Mouse (Mus musculus): Measurements from ENCODE around the gene Eri2. TPM values are rescaled to one million over a fixed set of nuclear protein-coding genes. Genes with fewer than 3 reads are reported as not detected.
"Not testable (repeated sequence)": the region's sequence is repeated elsewhere in the genome, so short reads cannot be mapped to it uniquely, and the experiment has no call there.

Gene Eri2
- polyA plus RNA-seq, 2 experiments, result 4.3 to 13.2 TPM

DNA sequence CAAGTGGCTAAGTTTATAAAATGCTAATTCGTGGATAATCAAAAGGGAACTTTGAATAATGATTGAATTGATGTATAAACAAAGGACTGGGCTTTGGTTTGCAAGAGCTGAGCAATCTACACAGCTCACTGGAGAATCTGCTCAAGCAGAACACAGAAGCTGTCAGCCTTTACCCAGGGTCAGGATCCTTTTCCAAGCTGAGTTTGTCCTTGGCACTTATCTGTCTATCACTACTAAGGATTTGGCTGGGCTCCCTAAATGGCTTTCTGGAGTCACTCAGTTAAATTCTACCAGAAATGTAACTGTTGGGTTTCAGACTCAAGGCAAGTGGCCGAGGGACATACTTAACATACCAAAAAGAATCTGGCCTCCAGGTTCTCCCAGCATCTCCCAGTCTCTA is 43.9 kb downstream of the Eri2 start:
- Histone ChIP-seq H3K4me2 (ENCODE audit: low read depth) (no peak overlapping the region), H3K9me3 (ENCODE audit: control insufficient read depth, low read length) (no peaks in the 10 kb centered on the region), H3K4me3 (ENCODE audit: insufficient read depth in 1 of 2, low read depth in 2 of 2, low read length in 2 of 2) (no peak overlapping the region), H3K9ac (replicated peaks) (no peak overlapping the region), H3K27me3 (ENCODE audit: control insufficient read depth, insufficient read depth, low read length) (no peaks in the 10 kb centered on the region), H3K27ac (no peak overlapping the region), H3K36me3 (replicated peaks; ENCODE audit: control insufficient read depth, insufficient read depth, low read depth) (no peaks in the 10 kb centered on the region), H3K4me1 (replicated peaks; ENCODE audit: control insufficient read depth in 2 of 2, insufficient read depth in 2 of 2, low read length in 1 of 2) (no peaks in the 10 kb centered on the region)
- DNase-seq (ENCODE audit: low read depth in 3 of 3, low spot score in 3 of 3), result no peak
- ATAC-seq (ENCODE audit: insufficient read depth), result no peak
- TF ChIP-seq CTCF (IDR thresholded peaks at IDR 0.05; ENCODE audit: low read depth), result no peak
- no peak for TF ChIP-seq EP300 (IDR thresholded peaks at IDR 0.05; ENCODE audit: low read depth)
- WGBS (ENCODE audit: insufficient replicate concordance), result 30% methylated on average over 2 of the region's 2 CpGs

DNA sequence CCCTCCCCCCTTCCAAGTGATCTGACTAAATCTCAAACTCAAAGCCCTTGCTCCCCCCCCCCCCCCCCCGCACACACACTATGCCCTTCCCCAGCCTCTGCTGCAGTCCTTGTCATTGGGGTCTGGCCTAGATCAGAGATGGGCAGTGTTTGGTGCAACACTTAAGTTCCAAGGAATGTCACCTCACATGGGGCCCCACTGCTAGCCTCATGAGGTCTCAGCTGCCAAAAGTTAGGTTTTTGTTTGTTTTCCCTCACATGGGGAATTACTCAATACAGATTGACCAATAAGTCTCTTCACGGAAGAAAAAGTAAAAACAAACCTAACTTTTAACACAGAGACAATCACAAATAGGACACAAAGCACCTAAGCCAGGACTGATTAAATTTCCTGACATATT is 45.1 kb downstream of the Eri2 start:
- DNase-seq (ENCODE audit: low read depth in 3 of 3, low spot score in 3 of 3) (peak in 1 of 3 experiments; percentile 7), ATAC-seq (ENCODE audit: insufficient read depth) (no peak)

DNA sequence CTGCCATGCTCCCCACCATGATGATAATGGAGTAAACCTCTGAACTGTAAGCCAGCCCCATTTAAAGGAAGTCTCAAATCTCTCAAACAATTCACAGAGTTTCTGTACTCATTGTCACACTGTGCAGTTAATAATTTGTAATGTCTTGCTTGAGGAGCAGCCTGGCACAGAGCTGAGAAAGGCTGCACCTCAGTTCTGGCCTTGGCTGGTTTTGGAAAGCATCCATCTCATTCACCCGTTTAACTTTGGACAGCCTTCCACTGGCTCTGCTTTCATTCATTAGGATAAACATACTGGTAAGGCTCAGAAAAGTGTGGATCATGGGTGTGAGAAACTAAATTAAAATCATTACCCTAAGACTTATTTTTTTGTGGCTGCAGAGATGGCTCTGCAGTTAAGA is 48.0 kb downstream of the Eri2 start:
- Histone ChIP-seq H3K27ac (no peak overlapping the region), H3K4me3 (ENCODE audit: insufficient read depth in 1 of 2, low read depth in 2 of 2, low read length in 2 of 2) (no peak overlapping the region), H3K27me3 (ENCODE audit: control insufficient read depth, insufficient read depth, low read length) (no peaks in the 10 kb centered on the region), H3K9ac (replicated peaks) (no peak overlapping the region), H3K36me3 (replicated peaks; ENCODE audit: control insufficient read depth, insufficient read depth, low read depth) (no peaks in the 10 kb centered on the region), H3K4me2 (ENCODE audit: low read depth) (no peak overlapping the region), H3K4me1 (replicated peaks; ENCODE audit: control insufficient read depth in 2 of 2, insufficient read depth in 2 of 2, low read length in 1 of 2) (no peaks in the 10 kb centered on the region), H3K9me3 (ENCODE audit: control insufficient read depth, low read length) (no peaks in the 10 kb centered on the region)
- no peak for TF ChIP-seq CTCF (IDR thresholded peaks at IDR 0.05; ENCODE audit: low read depth)
- TF ChIP-seq EP300 (IDR thresholded peaks at IDR 0.05; ENCODE audit: low read depth), result no peak
- 68% methylated on average over 1 of the region's 1 CpGs for WGBS (ENCODE audit: insufficient replicate concordance)
- no peak for DNase-seq (ENCODE audit: low read depth in 3 of 3, low spot score in 3 of 3)
- no peak for ATAC-seq (ENCODE audit: insufficient read depth)

More for the DNA sequence above, 45.1 kb downstream of the Eri2 start:
- Histone ChIP-seq H3K4me1 (replicated peaks; ENCODE audit: control insufficient read depth in 2 of 2, insufficient read depth in 2 of 2, low read length in 1 of 2) (no peaks in the 10 kb centered on the region), H3K27ac (no peak overlapping the region), H3K4me3 (ENCODE audit: insufficient read depth in 1 of 2, low read depth in 2 of 2, low read length in 2 of 2) (no peak overlapping the region), H3K9ac (replicated peaks) (no peak overlapping the region), H3K27me3 (ENCODE audit: control insufficient read depth, insufficient read depth, low read length) (no peaks in the 10 kb centered on the region), H3K4me2 (ENCODE audit: low read depth) (no peak overlapping the region), H3K36me3 (replicated peaks; ENCODE audit: control insufficient read depth, insufficient read depth, low read depth) (no peaks in the 10 kb centered on the region), H3K9me3 (ENCODE audit: control insufficient read depth, low read length) (no peaks in the 10 kb centered on the region)
- TF ChIP-seq CTCF (IDR thresholded peaks at IDR 0.05; ENCODE audit: low read depth) (no peak), EP300 (IDR thresholded peaks at IDR 0.05; ENCODE audit: low read depth) (no peak)
- WGBS (ENCODE audit: insufficient replicate concordance), result 55% methylated on average over 1 of the region's 2 CpGs

DNA sequence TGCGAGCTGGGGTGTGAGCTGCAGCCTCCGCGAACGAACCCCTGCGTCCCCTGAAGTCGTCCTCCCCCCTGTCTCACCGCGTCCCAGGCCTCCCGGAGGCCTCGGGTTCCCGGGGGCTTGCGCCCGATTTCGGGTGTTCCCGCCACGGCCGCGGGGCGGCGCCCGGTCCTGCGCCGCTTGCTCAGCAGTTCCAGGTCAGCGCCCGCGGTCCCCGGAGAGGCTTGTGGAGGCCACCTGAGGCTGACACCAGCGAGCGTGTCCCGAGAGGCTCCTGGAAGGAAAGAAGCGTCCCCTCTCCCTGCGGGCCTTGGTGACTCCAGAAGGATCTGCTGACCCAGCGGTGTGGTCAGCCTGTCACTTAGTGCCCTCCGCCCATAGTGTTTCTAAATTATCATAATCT is 49.5 kb downstream of the Eri2 start:
- H3K27me3 ChIP-seq (ENCODE audit: control insufficient read depth, insufficient read depth, low read length), result no peaks in the 10 kb centered on the region
- H3K4me1 ChIP-seq (replicated peaks; ENCODE audit: control insufficient read depth in 2 of 2, insufficient read depth in 2 of 2, low read length in 1 of 2), result no peaks in the 10 kb centered on the region
- no peaks in the 10 kb centered on the region for H3K36me3 ChIP-seq (replicated peaks; ENCODE audit: control insufficient read depth, insufficient read depth, low read depth)
- H3K4me2 ChIP-seq (ENCODE audit: low read depth), result peak overlapping the region; percentile 39
- TF ChIP-seq EP300 (IDR thresholded peaks at IDR 0.05; ENCODE audit: low read depth), result no peak
- TF ChIP-seq CTCF (IDR thresholded peaks at IDR 0.05; ENCODE audit: low read depth), result peak; percentile 33
- H3K4me3 ChIP-seq (ENCODE audit: insufficient read depth in 1 of 2, low read depth in 2 of 2, low read length in 2 of 2), result 0 out of 4 replicates have a peak overlapping the region, but pooled peaks of 1 of the 2 experiments have one; percentile 14
- H3K9me3 ChIP-seq (ENCODE audit: control insufficient read depth, low read length), result no peaks in the 10 kb centered on the region
- no peak overlapping the region for H3K27ac ChIP-seq
- DNase-seq (ENCODE audit: low read depth in 3 of 3, low spot score in 3 of 3) (peak in 1 of 3 experiments; percentile 9), ATAC-seq (ENCODE audit: insufficient read depth) (peak; percentile 43; the same call in 1 of the 2 replicates)
- H3K9ac ChIP-seq (replicated peaks), result no peak overlapping the region
- 5% methylated on average over 33 of the region's 34 CpGs for WGBS (ENCODE audit: insufficient replicate concordance)

DNA sequence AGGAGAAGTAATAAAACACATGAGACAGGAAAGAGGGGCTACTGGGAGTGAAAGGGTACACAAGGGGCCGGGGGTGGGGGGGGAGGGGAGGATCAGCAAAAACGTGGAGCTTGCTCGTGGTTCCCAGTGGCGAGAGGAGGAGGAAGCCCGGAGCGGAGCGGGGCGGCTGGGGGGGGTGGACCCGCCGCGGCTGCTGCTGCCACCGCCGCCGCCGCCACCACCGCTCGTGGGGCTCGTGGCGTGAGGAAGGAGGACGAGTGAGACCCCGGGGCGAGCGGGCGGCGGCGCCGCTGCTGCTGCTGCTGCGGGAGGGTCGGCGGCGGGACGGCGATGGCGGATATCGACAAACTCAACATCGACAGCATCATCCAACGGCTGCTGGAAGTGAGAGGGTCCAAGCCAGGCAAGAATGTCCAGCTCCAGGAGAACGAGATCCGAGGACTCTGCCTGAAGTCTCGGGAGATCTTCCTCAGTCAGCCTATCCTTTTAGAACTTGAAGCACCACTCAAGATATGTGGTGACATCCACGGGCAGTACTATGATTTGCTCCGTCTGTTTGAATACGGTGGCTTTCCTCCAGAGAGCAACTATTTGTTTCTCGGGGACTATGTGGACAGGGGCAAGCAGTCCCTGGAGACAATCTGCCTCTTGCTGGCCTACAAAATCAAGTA is 53.9 kb downstream of the Eri2 start:
- peak overlapping the region; percentile 32; the same call in 1 of the 2 replicates for H3K4me2 ChIP-seq (ENCODE audit: low read depth)
- H3K27me3 ChIP-seq (ENCODE audit: control insufficient read depth, insufficient read depth, low read length); H3K9me3 ChIP-seq (ENCODE audit: control insufficient read depth, low read length); DNase-seq (ENCODE audit: low read depth in 3 of 3, low spot score in 3 of 3); H3K4me3 ChIP-seq (ENCODE audit: insufficient read depth in 1 of 2, low read depth in 2 of 2, low read length in 2 of 2); H3K27ac ChIP-seq; H3K9ac ChIP-seq (replicated peaks); H3K36me3 ChIP-seq (replicated peaks; ENCODE audit: control insufficient read depth, insufficient read depth, low read depth); H3K4me1 ChIP-seq (replicated peaks; ENCODE audit: control insufficient read depth in 2 of 2, insufficient read depth in 2 of 2, low read length in 1 of 2); ATAC-seq (ENCODE audit: insufficient read depth): not testable (repeated sequence)
- WGBS (ENCODE audit: insufficient replicate concordance), result 1% methylated on average over 29 of the region's 44 CpGs
